In the genomic region with DNA sequence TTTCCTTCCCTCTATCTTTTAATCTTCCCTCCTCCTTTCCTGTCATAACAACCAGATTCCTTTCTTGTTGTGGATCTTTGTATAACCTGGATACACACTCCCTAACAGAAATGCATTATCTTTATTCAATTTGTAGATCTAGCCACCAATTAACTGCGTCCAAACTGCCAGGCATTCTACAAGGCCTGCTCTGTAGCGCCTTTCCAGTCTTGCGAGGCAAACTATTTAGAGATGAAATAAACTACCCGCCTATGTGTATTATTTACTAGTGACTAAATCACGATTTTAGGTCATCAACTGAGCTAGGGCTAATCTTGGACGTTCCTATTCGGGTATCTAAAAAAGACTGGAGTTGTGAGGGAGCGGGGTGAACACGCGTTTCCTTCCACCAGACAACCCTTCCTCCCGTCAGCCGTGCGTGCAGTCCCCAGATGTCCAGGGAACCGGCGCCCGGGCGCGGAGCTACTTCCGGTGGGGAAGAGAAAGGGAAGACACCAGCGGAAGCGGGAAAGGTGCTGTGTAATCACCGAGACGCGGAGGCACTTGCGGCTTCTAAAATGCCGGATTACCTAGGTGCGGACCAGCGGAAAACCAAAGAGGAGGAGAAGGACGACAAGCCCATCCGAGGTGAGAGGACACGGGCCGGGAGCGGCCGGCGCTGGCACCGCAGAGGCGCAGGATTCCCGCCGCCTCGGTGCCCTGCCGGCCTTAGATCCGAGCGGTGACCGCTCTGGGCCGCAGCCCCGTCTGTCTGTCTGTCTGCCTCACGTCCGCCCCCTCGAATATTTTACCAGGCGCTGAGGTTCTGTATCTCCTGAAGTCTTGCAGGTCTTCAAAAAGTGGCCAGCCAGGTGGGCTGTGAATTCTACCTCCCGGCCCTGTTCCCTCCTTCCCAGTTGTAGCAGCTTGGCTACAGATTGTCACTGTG, we compare ENCODE assay signal across 2 mouse cellular contexts.
TF ChIP-seq lines count a peak whose summit lies in the region.

No protein-coding gene starts in this region.

TF ChIP-seq in C2C12, 6 proteins besides CTCF, POLR2A, EP300 and RAD21:
- TF ChIP-seq USF1 (IDR thresholded peaks at IDR 0.05; ENCODE audit: low read depth), result no peak
- TF ChIP-seq MAX (IDR thresholded peaks at IDR 0.05), result peak; percentile 86
TF ChIP-seq in C2C12: peak in this region for 1.

TF ChIP-seq in myocyte, 11 proteins besides CTCF, POLR2A, EP300 and RAD21:
- no peak for TF ChIP-seq TCF12 (IDR thresholded peaks at IDR 0.05; ENCODE audit: insufficient read depth, poor library complexity, severe bottlenecking)
- TF ChIP-seq USF1 (IDR thresholded peaks at IDR 0.05; ENCODE audit: low read depth), result no peak
- peak in 1 of 3 experiments; percentile 46 for TF ChIP-seq MYOG (IDR thresholded peaks at IDR 0.05; ENCODE audit: control insufficient read depth in 1 of 3, insufficient read depth in 1 of 3, insufficient read length in 2 of 3, low read depth in 2 of 3)
- TF ChIP-seq POLR2AphosphoS2 (IDR thresholded peaks at IDR 0.05; ENCODE audit: insufficient read length, low read depth), result peak; percentile 85
- TF ChIP-seq MAX (IDR thresholded peaks at IDR 0.05; ENCODE audit: low read depth), result no peak
- TF ChIP-seq SRF (IDR thresholded peaks at IDR 0.05; ENCODE audit: control insufficient read depth, insufficient read length, low read depth), result no peak
- no peak for TF ChIP-seq TCF3 (IDR thresholded peaks at IDR 0.05; ENCODE audit: insufficient read length, low read depth)
- TF ChIP-seq CEBPB (IDR thresholded peaks at IDR 0.05; ENCODE audit: insufficient read depth, poor library complexity, severe bottlenecking), result no peak
- TF ChIP-seq MYOD1 (IDR thresholded peaks at IDR 0.05; ENCODE audit: control insufficient read depth in 1 of 3, insufficient read length in 2 of 3, low read depth in 2 of 3), result peak in 1 of 3 experiments; percentile 2
- TF ChIP-seq E2F4 (IDR thresholded peaks at IDR 0.05; ENCODE audit: insufficient read depth), result no peak
- no peak for TF ChIP-seq REST (IDR thresholded peaks at IDR 0.05; ENCODE audit: insufficient read depth, insufficient read length)
